Mouse (Mus musculus) midbrain, embryonic 10.5 days (tissue): ENCODE data around the gene Gtf2ird2. TPM values are rescaled to one million over a fixed set of nuclear protein-coding genes. Genes with fewer than 3 reads are reported as not detected.

ENCODE experiments used
- DNase-seq: peaks from one replicate; pipeline ENCODE4 v3.0.0-alpha.2; 2017; ENCODE audit warnings: low spot score
- H3K27ac ChIP-seq: fragments of 300-500 bp; sonication (generic); replicated peaks from 2 replicates; pipeline ENCODE4 v1.5.1; 2016; ENCODE audit warnings: mild to moderate bottlenecking
- H3K27me3 ChIP-seq: fragments of 300-500 bp; sonication (generic); 2 replicates; pipeline ENCODE4 v1.6.1; 2016; ENCODE audit warnings: low read depth, mild to moderate bottlenecking; ENCODE audit not compliant: poor library complexity, severe bottlenecking
- H3K36me3 ChIP-seq: fragments of 300-500 bp; sonication (generic); 2 replicates; pipeline ENCODE4 v1.6.1; 2016; ENCODE audit warnings: mild to moderate bottlenecking, moderate library complexity
- H3K4me1 ChIP-seq: fragments of 300-500 bp; sonication (generic); 2 replicates; pipeline ENCODE4 v1.6.1; 2016
- H3K4me3 ChIP-seq: fragments of 300-500 bp; sonication (generic); 2 replicates; pipeline ENCODE4 v1.5.1; 2016; ENCODE audit warnings: mild to moderate bottlenecking, moderate library complexity
- H3K9me3 ChIP-seq: fragments of 300-500 bp; sonication (generic); replicated peaks from 2 replicates; pipeline ENCODE4 v1.6.1; 2016; ENCODE audit warnings: mild to moderate bottlenecking
- WGBS: fragments of 180-500 bp; shearing (Covaris S2); methylation state at CpG from one replicate; pipeline ENCODE4 v1.1.7; 2016; 5-methylcytosine and 5-hydroxymethylcytosine counted together
- polyA plus RNA-seq: library from polyadenylated mRNA; unstranded; fragments of >200 nt; fragmentation: Nextera tagmentation; extraction: Ambion mirVana; gene quantifications from 2 replicates; pipeline ENCODE4 v1.2.1, GENCODE M21; 2016

The Gtf2ird2 gene
- polyA plus RNA-seq, 1 experiment from 2014 or later, result 7.1 TPM

- peaks cover 98% of the 10 kb centered on the region for H3K36me3 ChIP-seq
- H3K27ac ChIP-seq, result no peak overlapping the region
- 91% methylated on average over 9 of the region's 9 CpGs for WGBS
- H3K4me1 ChIP-seq, result no peaks in the 10 kb centered on the region
- no peaks in the 10 kb centered on the region for H3K9me3 ChIP-seq
- H3K4me3 ChIP-seq, result no peak overlapping the region
- no peak for DNase-seq
- no peaks in the 10 kb centered on the region for H3K27me3 ChIP-seq
Measured at GRCm38 (mm10) chr5:134260001-134260636, 76.3 kb downstream of the Gtf2ird2 start.

- no peaks in the 10 kb centered on the region for H3K9me3 ChIP-seq
Measured at GRCm38 (mm10) chr5:134265890-134266289, 82.1 kb downstream of the Gtf2ird2 start.

GRCm38 (mm10) chr5:134266404-134266803 lies 82.6 kb downstream of the Gtf2ird2 start:
- Histone ChIP-seq H3K4me3 (no peak overlapping the region), H3K27me3 (no peaks in the 10 kb centered on the region), H3K27ac (no peak overlapping the region), H3K9me3 (no peaks in the 10 kb centered on the region), H3K4me1 (no peaks in the 10 kb centered on the region), H3K36me3 (peaks cover 100% of the 10 kb centered on the region)
- no peak for DNase-seq
- 92% methylated on average over 18 of the region's 18 CpGs for WGBS

More at GRCm38 (mm10) chr5:134265890-134266289, 82.1 kb downstream of the Gtf2ird2 start:
- H3K4me3 ChIP-seq, result no peak overlapping the region
- no peak for DNase-seq
- WGBS, result 86% methylated on average over 2 of the region's 2 CpGs
- peaks cover 100% of the 10 kb centered on the region for H3K36me3 ChIP-seq
- no peaks in the 10 kb centered on the region for H3K4me1 ChIP-seq
- no peak overlapping the region for H3K27ac ChIP-seq
- H3K27me3 ChIP-seq, result no peaks in the 10 kb centered on the region

DNA sequence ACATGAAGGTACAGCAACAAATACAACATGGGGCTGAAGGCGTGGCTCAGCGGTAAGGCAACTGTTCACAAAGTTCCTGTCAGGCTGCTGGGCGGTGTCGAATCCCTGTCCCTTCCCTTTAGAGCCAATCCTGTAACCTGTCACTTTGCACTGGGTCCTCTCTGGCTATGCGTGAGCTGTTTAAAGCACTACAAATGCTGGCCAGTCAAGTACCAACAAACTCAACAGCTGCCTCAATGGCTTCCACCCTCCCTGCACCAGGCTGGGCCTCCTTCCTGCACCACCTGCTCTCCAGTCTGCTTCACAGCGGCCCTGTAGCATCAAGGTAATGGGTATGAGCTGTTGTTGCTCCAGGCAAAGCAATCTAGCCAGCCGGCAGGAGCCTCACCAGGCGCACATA lies 84.9 kb downstream of the Gtf2ird2 start:
- Histone ChIP-seq H3K27me3 (no peaks in the 10 kb centered on the region), H3K4me3 (no peak overlapping the region), H3K36me3 (peaks cover 100% of the 10 kb centered on the region), H3K4me1 (no peaks in the 10 kb centered on the region), H3K9me3 (no peaks in the 10 kb centered on the region), H3K27ac (no peak overlapping the region)
- 98% methylated on average over 8 of the region's 8 CpGs for WGBS
- no peak for DNase-seq

DNA sequence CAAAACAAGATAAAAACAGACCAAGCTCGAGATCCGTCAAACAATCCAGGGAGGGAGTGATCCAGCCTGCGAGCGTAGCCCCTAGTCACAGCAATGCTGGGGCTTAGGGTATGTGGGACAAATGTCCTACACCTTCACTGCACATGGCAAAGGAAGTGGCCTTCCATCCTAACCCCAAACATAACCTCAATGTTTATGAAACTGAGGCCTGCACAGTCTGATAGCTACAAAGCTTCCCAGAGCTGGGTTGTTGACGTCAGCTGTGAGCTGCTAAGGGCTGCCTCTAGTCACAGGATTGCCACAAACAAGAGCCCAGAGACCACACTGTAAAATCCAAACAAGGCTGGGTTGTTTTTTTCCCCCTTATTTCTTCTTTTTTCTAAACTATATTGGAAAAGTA lies 85.9 kb downstream of the Gtf2ird2 start:
- WGBS, result 93% methylated on average over 5 of the region's 5 CpGs
- H3K4me3 ChIP-seq, result no peak overlapping the region
- no peaks in the 10 kb centered on the region for H3K27me3 ChIP-seq
- no peaks in the 10 kb centered on the region for H3K4me1 ChIP-seq
- H3K27ac ChIP-seq, result no peak overlapping the region
- no peaks in the 10 kb centered on the region for H3K9me3 ChIP-seq
- no peak for DNase-seq
- peaks cover 99% of the 10 kb centered on the region for H3K36me3 ChIP-seq

DNA sequence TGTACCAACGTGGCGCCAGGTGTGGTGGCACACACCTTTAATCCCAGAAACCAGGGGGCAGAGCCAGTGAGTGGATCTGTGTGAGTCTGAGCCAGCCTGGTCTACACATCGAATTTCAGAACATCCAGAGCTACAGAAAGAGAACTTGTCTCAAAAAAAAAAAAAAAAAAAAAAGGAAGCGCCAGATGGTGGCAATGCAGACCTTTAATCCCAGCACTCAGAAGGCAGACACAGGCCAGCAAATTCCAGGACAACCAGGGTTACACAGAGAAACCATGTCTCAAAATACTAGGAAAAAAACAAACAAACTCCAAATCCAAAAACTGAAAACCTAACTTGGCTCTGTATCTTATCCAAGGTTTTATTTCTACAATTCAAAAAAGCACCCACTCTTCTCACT lies 86.7 kb downstream of the Gtf2ird2 start:
- no peaks in the 10 kb centered on the region for H3K4me1 ChIP-seq
- no peaks in the 10 kb centered on the region for H3K9me3 ChIP-seq
- no peak for DNase-seq
- H3K27ac ChIP-seq, result no peak overlapping the region
- no peaks in the 10 kb centered on the region for H3K27me3 ChIP-seq
- WGBS, result 92% methylated on average over 4 of the region's 4 CpGs
- H3K36me3 ChIP-seq, result peaks cover 99% of the 10 kb centered on the region
- no peak overlapping the region for H3K4me3 ChIP-seq

- peaks cover 99% of the 10 kb centered on the region for H3K36me3 ChIP-seq
- no peak overlapping the region for H3K4me3 ChIP-seq
- H3K4me1 ChIP-seq, result no peaks in the 10 kb centered on the region
- H3K27me3 ChIP-seq, result no peaks in the 10 kb centered on the region
- no peak for DNase-seq
- WGBS, result 90% methylated on average over 11 of the region's 11 CpGs
- no peaks in the 10 kb centered on the region for H3K9me3 ChIP-seq
- no peak overlapping the region for H3K27ac ChIP-seq
Measured at GRCm38 (mm10) chr5:134271421-134271820, 87.6 kb downstream of the Gtf2ird2 start.

- Histone ChIP-seq H3K27me3 (no peaks in the 10 kb centered on the region), H3K4me3 (no peak overlapping the region), H3K4me1 (no peaks in the 10 kb centered on the region), H3K36me3 (peaks cover 99% of the 10 kb centered on the region), H3K9me3 (no peaks in the 10 kb centered on the region), H3K27ac (no peak overlapping the region)
- no peak for DNase-seq
- 91% methylated on average over 11 of the region's 11 CpGs for WGBS
Measured at GRCm38 (mm10) chr5:134272761-134273160, 88.9 kb downstream of the Gtf2ird2 start.

DNA sequence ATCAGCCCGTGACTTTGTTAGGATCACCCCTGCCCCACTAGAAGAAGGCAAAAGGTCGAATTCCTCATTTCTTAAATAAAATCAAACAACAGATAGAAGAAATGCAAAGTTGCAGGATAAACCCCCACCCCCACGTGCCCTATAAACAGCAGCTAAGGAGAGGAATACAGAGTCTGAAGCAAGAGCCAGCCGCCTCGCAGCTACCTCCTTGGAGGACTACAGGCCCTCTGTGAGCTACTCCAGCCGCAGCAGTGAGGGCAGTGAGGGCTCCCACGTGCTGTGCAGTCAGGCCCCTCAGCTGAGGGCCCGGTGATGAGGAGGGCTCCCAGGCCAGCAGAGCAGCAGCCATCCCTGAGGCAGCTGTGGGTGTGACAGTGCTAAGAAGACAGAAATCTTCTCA lies 89.9 kb downstream of the Gtf2ird2 start:
- H3K27ac ChIP-seq, result no peak overlapping the region
- no peaks in the 10 kb centered on the region for H3K9me3 ChIP-seq
- no peak overlapping the region for H3K4me3 ChIP-seq
- no peaks in the 10 kb centered on the region for H3K27me3 ChIP-seq
- H3K36me3 ChIP-seq, result peaks cover 99% of the 10 kb centered on the region
- H3K4me1 ChIP-seq, result no peaks in the 10 kb centered on the region
- 92% methylated on average over 8 of the region's 8 CpGs for WGBS
- DNase-seq, result no peak

Other genes starting within 250 kb of the Gtf2ird2 start
- 10.1 and 12.8 TPM in 2 replicates for gene Castor2, start 84.3 kb upstream of the Gtf2ird2 start, polyA plus RNA-seq
- 35.9 and 38.0 TPM in 2 replicates for gene Rcc1l, start 7.2 kb upstream of the Gtf2ird2 start, polyA plus RNA-seq
- 2.6 and 2.7 TPM in 2 replicates for gene Ncf1, start 45.6 kb downstream of the Gtf2ird2 start, polyA plus RNA-seq
- 172 and 200 TPM in 2 replicates for gene Gtf2i, start 130.7 kb downstream of the Gtf2ird2 start, polyA plus RNA-seq